Mouse (Mus musculus): Measurements from ENCODE around the gene Cpxm2.

The Cpxm2 gene

DNA sequence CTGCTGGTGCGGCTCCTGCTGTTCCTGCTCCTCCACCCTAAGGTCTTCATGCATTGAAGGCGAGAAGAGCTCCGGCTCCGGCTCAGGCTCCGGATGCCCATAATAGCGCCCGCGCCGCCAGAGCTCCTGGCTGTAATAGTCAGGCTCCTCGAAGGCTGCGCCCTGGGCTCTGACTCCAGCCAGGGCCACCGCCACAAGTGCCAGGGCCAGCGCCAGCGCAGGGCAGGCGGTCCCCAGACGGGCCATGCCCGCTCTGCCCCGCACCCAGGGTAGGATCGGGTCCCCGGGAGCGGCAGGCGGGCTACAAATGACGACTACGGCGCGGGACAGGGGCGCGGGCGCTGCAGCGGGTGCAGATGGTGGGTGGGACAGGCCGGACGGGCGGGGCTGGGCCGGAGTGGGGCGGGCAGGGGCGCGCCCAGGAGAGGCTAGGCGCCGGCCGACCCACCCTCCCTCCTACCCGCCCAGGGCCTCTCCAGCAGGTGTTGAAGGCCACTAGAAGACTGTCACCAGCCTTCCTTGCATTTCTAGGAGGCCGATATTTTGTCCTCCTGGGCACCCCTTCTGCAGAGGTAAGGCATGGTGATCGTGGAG, at the start of gene Cpxm2:
Gene Cpxm2 (minus strand): TSS at position 372 of the 594 bp plus-strand sequence.
- DNase-seq = no peak

DNA sequence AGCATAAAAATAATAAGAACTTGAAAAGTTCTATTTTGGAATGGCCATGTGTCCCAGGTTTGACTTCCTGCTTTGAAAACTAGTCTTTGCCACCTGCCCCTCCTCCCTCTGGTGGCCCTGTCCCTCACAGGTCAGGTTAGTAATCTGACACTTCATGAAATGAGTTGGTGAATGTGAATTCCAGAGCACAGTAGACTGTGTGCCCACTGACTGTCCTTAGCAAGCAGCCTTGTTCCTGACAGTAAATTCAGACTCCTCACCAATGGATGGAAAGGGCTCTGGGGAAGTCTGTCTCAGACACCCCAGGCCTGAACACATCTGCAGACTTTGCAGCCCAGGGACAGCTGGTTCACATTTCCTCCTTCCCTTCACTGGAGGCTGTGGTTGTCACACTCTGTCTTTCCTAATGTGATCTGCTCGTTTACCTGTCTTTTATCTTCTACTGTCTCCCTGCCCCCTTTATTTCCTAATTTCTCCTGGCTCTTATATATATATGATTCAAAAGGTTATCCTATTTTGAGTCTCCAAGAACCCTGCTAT, 49.6 kb upstream of the Cpxm2 start:
- no peak for DNase-seq

DNA sequence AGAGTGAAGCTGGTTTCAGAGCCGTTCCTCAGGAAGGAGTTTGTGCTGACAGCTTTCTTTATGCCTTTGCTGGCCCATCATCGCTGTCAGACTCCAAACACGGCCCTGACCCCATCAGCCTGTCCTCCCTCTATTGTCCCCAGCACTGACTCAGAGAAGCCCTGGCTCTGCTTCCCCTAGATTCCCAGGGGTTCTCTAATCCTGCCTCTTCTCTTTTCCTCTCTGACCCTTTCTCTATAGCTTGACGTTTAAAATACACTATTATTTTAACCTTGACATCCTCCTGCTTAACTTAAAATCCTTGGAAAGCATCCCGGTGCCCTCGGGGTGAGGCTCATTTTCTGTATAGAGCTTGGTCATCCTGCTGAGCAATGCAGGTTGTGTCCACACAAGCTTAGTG, 45.1 kb upstream of the Cpxm2 start:
- DNase-seq = no peak

DNA sequence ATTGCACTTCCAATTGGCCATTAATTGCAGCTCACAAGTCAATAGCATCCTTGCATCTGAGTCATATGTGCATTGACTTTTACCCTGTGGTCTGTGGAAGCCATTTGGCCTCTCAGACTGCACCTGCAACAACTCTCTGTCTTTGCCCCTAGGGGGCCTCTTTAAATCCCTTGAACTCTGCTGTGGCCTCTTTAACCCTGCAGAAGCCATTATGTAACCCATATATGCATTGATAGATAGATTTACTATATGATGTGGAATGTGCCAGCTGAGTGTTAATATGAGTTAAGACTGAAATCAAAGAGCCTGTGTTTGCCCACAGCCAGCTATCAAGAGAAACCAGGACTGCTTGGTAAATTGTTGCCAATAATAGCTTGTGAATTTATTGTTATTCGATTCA, 44.3 kb upstream of the Cpxm2 start:
- no peak for DNase-seq

DNA sequence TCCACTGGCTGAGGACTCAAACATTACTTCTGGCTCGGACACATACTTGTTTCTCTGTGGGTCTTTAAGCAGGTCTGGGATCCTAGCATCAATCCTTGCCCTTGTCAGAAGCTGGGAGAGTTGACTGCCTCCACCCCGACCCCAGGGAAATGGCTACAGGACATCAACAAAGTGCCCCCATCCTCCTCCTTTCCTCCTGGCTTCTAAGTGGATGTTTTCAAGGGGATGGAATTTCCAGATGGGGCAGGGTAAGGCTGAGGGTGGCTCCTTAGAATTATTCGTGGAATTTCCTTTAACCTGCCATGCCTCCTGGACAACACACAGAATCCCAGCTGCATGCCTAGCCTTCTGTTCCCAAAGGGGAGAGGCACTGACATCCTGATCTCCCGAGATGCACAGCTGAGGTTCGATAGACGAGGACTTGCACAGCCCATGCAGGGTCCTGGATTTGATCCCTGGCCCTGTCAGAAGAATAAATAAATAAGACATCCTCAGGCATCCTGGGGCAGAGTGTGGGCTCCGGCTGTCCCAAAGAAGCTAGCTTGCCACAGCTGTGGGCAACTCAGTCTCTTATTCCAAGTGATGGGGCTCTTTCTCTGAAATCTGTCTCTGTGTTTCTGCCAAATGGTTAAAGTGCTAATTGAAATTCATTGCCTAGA, 43.4 kb upstream of the Cpxm2 start:
- no peak for DNase-seq

DNA sequence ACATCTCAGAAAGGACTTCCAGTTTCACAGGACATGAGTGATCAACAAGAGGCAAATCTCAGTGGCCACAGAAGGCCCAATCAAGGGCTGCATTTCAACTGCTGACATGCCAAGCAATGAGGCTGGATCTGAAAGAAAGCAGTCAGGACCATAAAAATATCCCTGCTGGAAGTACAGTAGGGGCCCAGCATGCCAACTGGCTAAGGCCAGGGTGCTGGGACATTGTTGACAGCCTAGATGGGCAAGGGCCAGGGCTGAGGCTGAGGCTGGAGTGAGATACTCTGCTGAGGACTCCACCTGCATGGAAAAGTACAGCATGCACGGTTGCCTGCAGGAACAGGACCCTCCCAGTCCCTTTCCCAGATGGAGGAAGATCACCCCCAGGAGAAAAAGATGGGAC, 42.0 kb upstream of the Cpxm2 start:
- no peak for DNase-seq

DNA sequence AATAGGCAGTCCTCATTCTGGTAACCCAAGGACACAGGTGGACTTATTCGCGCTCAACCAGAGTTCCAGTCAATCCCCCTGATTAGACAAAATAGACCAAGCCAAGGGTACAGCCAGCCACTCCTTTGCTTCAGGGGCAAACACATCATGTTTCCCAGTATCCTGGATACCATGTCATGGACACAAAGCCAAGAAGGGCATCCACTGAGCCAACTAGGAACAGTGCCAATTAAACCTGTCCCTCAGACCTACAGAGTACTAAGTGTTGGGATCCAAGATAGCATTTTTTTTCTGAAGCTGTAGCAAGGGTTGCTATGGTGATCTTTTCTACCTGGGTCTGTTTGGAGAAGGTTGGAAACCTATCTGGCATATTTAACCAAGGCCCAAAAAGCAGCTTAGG, 39.1 kb upstream of the Cpxm2 start:
- no peak for DNase-seq

DNA sequence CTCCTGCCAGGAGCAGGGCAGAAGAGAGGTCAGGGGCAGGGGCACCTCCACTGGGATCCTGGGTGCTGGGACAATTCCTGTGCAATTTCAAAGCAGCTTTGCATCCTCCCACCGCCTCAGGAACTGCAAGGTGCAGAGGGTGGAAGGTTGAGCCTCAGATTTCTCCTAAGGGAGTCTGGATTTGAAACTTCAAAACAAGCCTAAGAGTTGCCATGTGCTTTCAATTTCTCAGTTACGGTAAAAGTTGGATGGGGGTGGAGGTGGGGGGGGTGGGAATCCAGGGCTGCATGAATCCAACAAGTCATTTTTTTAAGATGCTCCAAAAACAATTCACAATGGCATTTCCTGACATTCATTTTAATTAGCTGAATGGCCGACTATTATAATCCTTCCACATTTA, 32.9 kb upstream of the Cpxm2 start:
- DNase-seq = no peak

DNA sequence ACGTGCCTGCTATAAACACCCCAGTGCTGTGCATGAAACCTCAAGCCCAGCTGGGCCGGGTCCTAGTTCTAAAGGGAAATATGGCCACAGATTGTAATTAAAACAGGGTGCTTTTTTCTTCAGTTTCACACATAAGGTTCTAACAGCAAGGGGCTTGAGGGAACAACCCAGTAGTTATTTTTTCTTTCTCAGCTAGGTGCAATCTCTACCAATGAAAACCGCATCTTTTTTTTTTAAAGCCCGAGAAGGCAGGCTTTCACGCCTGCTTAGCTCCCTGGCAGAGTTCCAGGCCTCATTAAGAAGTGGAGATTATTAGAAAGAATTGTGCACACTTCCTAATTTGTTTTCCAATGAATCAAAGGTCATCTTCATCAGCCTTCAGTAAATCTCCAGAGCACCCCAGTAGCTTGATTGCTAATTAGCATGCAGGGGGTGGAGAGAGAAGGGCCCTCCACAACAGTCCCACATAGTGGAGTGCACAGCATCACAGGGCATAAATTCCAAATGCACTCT, 29.4 kb upstream of the Cpxm2 start:
- DNase-seq = peak in 1 of 2 experiments; percentile 9

DNA sequence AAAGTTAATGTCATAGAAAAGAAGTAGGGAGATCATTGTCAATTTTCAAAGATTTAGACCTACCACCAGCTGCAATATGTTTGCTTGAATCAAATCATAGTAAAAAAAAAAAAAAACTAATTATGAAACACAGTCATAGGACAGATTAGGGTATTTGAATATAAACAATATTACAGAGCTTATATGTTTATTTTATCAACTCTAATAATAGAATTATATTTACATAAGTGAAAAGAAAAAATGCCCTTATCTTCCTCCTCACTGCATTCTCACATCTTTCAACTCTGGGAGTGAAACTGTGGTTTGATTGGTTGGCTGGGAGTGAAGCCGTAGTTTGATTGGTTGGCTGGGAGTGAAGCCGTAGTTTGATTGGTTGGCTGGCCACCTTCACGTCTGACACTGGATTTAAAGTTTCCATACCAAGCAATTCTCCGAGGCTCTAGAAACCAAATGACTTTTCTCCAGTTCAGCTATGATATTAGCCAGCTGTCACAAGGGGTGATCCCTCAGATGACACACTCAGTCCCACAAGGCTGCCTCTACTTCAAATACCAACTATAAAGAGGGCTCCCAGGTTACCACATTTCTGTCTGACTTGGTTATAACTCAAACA, 27.2 kb upstream of the Cpxm2 start:
- no peak for DNase-seq

DNA sequence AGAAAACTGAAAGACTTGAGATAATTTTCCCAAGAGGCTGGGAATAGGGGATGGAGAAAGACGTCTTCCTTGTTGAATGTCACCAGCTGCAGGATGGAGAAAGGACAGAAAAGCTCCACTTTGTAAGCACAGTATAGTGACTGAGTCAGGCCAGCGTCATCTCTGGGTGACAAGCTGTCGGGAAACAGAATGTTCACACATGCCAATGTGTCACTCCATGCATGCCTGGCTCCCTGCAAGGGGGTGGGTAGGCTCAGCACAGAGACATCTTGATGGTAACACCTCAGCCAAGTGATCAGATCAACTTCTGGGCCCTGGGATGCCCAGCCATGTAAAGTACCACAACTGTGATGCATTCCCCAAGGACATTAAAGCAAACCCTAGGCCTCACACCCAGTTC, 26.5 kb upstream of the Cpxm2 start:
- DNase-seq = no peak

DNA sequence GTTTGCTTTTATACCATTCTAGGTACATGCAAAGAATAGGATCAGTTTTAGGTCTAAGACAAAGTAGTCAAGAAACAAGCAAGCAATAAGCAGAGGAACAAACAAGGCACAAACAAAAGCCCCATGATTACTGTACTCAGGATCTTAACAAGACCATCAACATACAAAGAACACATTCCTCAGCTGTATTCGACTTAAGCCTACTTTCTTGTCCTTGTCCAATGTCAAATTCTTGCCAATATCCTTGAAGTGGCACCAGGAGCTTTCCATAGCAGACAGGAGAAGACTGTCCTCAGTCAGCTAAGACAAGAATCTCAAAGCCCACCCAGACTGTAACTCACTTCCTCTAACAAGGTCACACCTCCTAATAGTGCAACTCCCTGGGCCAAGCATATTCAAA, 24.5 kb upstream of the Cpxm2 start:
- no peak for DNase-seq

DNA sequence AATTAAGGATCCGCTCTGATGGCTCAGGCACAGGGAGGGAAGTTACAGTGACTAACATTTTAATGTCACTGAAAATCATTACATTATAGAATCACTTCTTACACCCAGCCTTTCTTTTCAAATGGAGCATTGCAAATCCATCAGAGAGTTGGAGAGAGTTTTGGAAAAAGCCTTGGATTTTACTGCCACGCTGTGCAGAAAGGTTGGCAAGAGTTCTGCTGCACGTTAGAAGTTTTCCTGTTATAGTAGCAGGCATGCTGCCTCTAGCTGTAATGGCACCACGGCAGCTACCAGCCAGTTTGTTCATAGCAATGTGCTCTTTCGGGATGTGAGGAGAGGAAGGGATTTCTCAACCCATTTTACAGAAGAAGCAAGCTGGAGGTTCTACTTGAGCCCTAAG, 20.2 kb upstream of the Cpxm2 start:
- no peak for DNase-seq

DNA sequence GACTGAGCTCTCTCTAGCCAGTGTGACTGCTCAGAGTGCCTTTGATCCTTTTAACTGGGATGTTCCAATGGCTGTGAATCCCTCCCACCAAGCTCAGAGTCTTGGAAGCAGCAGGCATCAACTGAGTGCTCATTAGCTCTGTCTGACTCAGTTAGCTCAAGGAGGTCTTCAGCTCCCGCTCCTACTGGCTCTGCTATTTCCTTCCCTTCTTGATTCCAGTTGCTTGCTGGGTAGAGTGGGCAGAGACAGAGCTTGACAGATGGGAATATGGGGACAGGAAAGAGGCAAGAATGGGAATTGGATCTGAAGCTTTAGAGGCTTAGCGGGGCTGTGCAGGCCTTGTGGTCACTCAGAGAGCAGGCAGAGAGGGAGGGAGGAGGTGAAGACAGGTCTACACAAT, 19.8 kb upstream of the Cpxm2 start:
- DNase-seq = no peak

DNA sequence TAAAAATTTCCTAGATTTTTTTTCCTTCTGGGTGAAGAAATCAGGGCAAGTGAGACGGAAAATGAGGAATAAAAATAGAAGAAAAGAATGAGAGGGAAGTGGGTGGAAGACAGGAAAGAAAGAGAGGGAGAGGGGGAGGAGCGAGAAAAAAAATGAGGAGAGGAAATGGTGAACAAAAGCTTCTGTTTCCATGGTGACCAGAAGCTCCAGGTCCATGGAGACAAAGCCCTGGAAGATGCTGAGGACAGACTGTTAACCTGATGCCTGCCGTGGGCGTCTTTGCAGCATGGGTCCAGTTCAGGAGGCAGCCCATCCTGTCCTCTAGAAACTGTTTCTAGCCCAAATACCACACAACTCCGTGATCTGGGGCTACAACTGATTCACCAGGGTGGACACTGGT, 17.7 kb upstream of the Cpxm2 start:
- DNase-seq = no peak

DNA sequence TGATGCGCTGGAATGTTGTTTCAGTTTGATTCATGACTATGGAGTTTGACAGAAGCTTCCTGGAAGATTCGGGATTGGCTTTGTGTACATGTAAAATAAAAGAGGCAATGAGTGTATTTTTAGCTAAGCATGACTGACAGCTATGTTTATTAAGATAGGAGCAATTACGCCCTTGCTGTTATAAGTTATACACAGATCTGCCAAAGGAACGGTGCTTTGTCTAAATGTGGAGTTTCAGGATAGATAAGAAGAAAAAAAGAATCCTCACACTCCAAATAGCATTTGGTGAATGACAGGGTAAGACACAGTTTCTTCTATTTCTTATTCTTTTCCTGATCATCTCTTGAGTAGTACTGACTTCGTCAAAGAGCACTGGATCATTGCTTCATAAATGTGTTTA, 17.2 kb upstream of the Cpxm2 start:
- DNase-seq = no peak

DNA sequence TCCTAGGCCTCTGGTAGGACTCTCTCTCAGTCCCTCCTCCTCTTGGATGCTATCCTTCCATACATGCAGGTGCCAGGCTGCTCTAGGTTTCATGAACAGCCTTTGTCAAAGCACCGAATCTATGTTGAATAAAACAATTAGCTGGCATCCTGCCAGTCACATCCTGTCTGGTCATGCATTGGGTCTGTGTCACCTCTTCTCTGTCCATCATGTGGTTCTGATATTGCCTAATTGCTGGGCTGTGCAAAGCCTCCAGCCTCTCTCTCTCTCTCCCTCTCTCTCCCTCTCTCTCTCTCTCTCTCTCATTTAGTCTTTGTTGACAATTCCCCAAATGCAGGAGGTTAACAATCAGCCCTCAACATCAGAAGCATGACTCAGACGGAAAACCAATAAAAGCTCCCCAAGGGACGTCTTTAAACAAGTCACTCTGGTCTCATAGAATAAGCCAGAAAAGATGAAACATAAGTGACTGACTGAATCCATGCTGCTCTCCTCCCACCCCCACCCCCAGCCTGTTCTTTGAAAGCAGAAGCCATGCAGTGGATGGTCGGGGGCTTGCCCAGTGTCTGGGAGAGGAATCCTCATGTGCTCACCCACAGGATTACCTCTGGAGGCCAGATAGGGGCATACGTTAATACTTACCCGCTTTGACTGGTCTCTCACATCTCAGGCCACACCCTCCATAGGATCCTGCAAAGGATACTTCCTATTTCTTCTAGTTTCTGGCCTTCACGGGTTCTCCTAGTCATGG, 15.1 kb upstream of the Cpxm2 start:
- no peak for DNase-seq

DNA sequence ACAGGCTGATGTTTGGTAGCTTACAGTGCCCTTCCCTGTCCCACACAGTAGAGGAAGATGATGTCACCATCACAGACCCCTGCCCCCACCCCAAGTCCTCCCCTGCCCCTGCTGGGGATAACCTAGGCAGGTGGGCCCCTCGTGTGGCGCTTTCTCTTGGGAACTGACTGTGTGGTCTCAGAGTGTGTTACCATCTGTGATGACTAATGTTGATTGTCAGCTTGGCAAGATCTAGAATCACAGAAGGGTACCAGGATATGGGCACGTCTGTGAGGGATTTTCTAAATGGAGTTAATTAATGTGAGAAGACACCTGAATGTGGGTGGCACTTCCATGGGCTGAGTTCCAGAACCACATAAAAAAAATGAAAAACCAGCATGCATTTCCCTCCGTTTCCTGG, 12.7 kb upstream of the Cpxm2 start:
- DNase-seq = no peak

DNA sequence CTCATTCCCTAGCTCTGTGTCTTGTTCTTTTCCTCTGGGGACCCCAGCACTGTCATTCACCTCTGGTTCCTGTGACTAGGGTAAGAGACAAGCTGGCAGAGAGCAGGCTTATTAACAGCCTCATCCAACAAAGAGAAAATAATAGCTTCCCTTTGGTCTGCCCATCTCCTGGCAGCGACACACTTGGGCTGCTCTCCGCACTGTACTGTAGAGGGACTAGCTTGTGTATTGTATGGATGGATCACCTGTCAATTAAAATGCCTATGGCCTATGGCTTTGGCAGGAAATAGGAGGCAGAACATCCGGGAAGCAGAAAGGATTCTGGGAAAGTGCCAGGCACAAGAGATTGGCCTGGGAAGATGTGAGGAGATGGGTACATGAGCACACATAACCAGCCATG, 7.7 kb upstream of the Cpxm2 start:
- DNase-seq = no peak

DNA sequence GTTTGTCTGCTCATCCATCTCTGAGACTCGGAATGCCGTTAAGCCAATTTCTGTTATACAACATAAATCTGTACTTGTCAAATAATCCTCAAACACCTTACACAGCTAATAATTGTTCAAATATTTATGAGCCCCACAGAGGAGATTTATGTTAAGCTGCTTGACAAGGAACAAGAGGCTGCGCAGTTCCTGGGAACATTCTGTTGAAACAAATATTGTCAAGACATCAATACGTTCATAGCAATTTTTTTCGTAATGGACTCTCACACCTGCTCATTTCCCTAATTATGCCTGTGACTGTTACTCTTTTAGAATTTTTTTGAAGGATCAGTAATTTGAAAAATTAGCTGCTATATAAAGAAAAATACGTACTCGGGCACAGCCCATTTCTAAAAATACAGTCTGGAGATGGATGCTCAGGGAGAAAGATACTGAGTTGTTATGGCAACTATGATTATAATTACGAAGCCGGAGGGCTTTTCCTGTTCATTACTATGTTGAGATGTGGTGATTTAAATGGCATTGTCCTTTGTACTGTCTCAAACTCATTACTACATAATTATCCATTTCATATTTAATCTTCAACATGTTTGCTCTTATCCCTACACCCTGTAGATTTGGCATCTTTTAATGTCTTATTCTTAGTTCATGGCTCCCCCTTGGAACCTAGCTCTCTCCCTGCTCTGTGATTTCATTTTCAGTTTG, 3.9 kb upstream of the Cpxm2 start:
- DNase-seq = no peak

DNA sequence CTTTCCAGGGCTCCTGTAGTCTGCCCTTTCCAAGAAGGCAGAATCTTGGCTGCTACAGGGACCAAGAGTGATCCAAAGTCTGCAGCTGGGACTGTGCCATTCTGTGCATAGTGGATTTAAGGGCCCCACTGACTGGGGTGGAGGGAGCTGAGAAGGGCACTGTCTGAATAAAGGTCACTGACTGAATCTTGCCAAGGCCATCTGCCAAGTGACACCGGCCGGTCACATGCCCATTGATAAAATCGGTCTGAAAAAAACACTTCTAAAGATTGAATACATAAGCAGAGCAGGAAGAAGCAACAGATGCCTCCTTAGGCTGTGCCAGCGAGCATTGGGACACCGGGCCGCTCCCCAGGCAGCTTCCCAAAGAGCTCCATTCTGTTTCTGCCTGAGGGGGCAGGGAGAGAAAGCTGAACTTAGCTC, 803 bp downstream of the Cpxm2 start:
- DNase-seq = no peak

DNA sequence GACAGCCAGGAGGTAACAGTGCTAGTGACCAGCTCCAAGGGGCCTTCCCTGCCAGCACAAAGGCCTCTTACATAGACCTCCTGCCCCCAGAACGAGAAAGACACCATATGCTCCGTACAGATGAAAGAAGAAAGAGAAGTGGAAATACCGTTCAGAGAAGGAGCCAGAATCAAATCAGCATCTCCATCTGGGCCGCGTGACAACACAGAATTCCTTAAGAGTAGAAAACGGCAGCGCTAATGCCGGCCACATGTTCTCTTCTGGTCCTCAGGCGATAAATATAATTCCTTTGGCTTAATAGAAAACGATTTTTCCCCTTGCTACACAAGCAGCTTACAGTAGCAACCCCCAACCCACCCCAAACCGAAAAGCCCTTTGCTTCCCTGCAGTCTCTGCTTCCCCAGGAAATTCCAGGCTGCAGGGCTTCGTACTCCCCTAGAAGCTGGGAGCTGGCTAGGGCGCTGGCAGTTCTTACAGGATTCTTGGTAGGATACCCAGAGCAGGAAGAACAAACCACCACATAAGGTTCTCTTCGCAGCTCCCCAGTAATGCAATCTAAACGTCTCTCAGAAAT, 9.2 kb downstream of the Cpxm2 start:
- no peak for DNase-seq

DNA sequence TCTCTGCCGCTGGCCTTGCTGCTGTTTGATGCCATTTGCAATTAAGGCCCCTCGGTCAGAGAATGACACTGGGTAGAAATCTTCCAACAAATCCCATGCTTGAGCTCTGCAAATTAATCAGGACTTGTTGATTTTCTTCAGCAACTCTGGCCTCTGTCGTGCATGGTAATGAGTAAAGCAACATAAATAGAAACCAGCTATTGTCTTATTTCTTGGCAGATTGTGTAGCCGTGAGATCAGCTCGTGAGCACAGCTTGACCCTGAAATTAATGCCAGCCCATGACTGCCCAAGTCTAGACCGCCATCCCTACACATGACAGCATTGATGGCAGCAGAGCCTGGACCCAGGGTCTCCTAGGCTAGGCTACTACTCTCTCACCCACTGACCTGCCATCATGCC, 25.9 kb downstream of the Cpxm2 start:
- DNase-seq = no peak

Measured in kidney, adult 8-10 months (tissue).